Mouse (Mus musculus) neural tube, embryonic 13.5 days (tissue): ENCODE data around the gene Ckap2l. TPM values are rescaled to one million over a fixed set of nuclear protein-coding genes. Genes with fewer than 3 reads are reported as not detected.
A peak's percentile ranks its signal among the peaks of the same experiment; 100 is the strongest.

ENCODE experiments used
- ATAC-seq: fragments of 200-750 bp; cut with Nextera tagmentation; 2 replicates; pipeline ENCODE4 v1.8.0; 2017; ENCODE audit warnings: low read depth, mild to moderate bottlenecking, moderate TSS enrichment, moderate library complexity
- H3K27ac ChIP-seq: fragments of 300-500 bp; sonication (generic); replicated peaks from 2 replicates; pipeline ENCODE4 v1.5.1; 2015; ENCODE audit warnings: moderate library complexity, mild to moderate bottlenecking, inconsistent platforms
- H3K27me3 ChIP-seq: fragments of 300-500 bp; sonication (generic); 2 replicates; pipeline ENCODE4 v1.6.1; 2015; ENCODE audit warnings: mild to moderate bottlenecking, inconsistent platforms
- H3K36me3 ChIP-seq: fragments of 300-500 bp; sonication (generic); 2 replicates; pipeline ENCODE4 v1.6.1; 2015; ENCODE audit warnings: mild to moderate bottlenecking, inconsistent platforms
- H3K4me1 ChIP-seq: fragments of 300-500 bp; sonication (generic); replicated peaks from 2 replicates; pipeline ENCODE4 v1.6.1; 2015; ENCODE audit warnings: inconsistent platforms
- H3K4me2 ChIP-seq: fragments of 300-500 bp; sonication (generic); 2 replicates; pipeline ENCODE4 v1.6.1; 2015; ENCODE audit warnings: inconsistent platforms, mild to moderate bottlenecking, moderate library complexity
- H3K4me3 ChIP-seq: fragments of 300-500 bp; sonication (generic); 2 replicates; pipeline ENCODE4 v1.5.1; 2015; ENCODE audit warnings: mild to moderate bottlenecking, inconsistent platforms
- H3K9ac ChIP-seq: fragments of 300-500 bp; sonication (generic); 2 replicates; pipeline ENCODE4 v1.6.1; 2015; ENCODE audit warnings: moderate library complexity, mild to moderate bottlenecking, inconsistent platforms
- H3K9me3 ChIP-seq: fragments of 300-500 bp; sonication (generic); 2 replicates; pipeline ENCODE4 v1.6.1; 2016; ENCODE audit warnings: inconsistent platforms
- WGBS: fragments of 180-500 bp; shearing (Covaris S2); methylation state at CpG from one replicate; pipeline ENCODE4 v1.1.7; 2015; 5-methylcytosine and 5-hydroxymethylcytosine counted together
- polyA plus RNA-seq: library from polyadenylated mRNA; unstranded; fragments of >200 nt; fragmentation: Nextera tagmentation; extraction: Ambion mirVana; gene quantifications from 2 replicates; pipeline ENCODE4 v1.2.1, GENCODE M21; 2015

Gene Ckap2l
- polyA plus RNA-seq, 1 experiment from 2014 or later, result 10.0 TPM

DNA sequence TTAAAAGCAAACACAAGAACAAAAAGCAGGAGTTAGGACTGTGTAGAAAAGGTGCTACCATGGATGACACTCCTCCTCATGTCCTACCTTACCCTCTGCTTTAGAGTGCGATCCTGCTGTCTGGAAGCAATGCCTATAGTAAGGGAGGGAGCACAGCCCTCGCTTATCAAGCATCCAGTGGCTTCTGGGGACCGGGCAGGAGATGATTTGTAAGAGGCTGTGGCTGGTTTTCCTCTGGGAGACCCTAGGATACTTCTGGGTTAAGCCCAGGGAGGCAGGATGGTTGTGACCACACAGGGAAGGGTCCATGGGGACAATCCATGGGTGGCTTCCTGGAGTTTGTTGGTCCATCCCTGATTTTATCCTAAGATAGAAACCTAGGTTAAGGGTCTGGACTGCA is 36.4 kb downstream of the Ckap2l start:
- Histone ChIP-seq H3K27me3 (no peaks in the 10 kb centered on the region), H3K4me3 (no peak overlapping the region), H3K27ac (no peak overlapping the region), H3K9me3 (no peaks in the 10 kb centered on the region), H3K9ac (no peak overlapping the region), H3K4me2 (no peak overlapping the region), H3K4me1 (peaks cover 4% of the 10 kb centered on the region), H3K36me3 (no peaks in the 10 kb centered on the region)
- 72% methylated on average over 3 of the region's 3 CpGs for WGBS
- no peak for ATAC-seq

DNA sequence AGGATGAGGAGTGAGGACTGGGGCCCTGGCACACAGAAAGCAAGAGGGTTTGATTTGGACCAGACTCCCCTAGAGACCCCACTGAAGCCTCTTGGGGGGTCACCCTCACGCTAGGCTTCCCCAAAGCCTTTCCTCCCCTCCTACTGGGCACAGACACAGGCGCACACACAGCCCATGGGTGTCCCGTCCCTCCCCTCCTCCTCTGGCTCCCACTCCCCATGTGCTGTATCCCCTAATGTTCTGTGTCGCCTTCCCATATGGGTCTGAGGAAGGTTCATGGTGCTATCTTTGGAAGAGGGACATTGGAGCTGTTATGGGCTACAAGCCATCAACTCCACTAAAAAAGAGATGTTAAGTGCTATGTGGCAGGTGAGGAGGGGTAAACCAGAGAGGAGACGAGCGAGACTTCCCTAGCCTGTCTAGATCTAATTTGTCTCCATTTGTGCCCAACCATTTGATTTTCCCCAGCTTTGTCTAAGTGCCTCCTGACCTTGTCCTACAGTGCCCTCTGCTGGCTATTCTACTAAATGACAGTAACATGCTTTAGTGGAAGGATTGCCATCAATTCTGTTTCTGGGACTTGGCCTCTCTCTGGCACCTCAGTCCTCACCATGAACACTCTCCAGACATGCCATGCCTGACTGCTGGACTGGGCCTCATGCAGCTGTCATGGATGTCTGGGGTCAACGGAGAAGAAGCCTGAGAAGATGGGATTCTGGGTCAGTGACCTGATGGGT is 38.4 kb downstream of the Ckap2l start:
- 38% methylated on average over 7 of the region's 7 CpGs for WGBS

DNA sequence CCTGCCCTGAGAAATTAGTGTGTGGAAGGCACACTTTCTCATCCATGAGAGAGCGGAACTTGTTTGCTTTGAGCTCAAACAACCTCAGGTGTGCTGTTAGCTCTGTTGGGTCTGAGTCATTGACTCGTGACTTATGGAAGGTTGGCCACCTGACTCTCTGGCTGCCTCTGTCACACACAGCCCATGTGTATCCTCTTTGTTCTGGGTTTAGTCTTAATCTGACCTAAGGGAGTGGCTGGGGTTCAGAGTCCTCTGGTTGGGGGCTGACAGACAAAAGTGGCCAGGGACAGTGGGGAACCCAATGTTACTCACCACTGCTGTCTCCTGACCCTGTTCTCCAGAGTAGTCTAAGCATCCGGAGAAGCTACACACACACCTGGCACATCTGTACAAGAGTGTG is 39.0 kb downstream of the Ckap2l start:
- WGBS, result 93% methylated on average over 3 of the region's 3 CpGs
- Histone ChIP-seq H3K27me3 (no peaks in the 10 kb centered on the region), H3K9ac (no peak overlapping the region), H3K9me3 (no peaks in the 10 kb centered on the region), H3K4me2 (no peak overlapping the region), H3K4me3 (no peak overlapping the region), H3K4me1 (peaks cover 4% of the 10 kb centered on the region), H3K27ac (no peak overlapping the region), H3K36me3 (no peaks in the 10 kb centered on the region)
- ATAC-seq, result 0 out of 2 replicates have a peak, but pooled peaks have one; percentile 3

More for the DNA sequence above, 38.4 kb downstream of the Ckap2l start:
- H3K27me3 ChIP-seq, result no peaks in the 10 kb centered on the region
- ATAC-seq, result peak; percentile 90
- H3K4me2 ChIP-seq, result peak overlapping the region; percentile 34
- peaks cover 4% of the 10 kb centered on the region for H3K4me1 ChIP-seq
- H3K36me3 ChIP-seq, result no peaks in the 10 kb centered on the region
- no peak overlapping the region for H3K27ac ChIP-seq
- no peaks in the 10 kb centered on the region for H3K9me3 ChIP-seq
- H3K4me3 ChIP-seq, result no peak overlapping the region
- H3K9ac ChIP-seq, result peak overlapping the region; percentile 42; the same call in 1 of the 2 replicates

DNA sequence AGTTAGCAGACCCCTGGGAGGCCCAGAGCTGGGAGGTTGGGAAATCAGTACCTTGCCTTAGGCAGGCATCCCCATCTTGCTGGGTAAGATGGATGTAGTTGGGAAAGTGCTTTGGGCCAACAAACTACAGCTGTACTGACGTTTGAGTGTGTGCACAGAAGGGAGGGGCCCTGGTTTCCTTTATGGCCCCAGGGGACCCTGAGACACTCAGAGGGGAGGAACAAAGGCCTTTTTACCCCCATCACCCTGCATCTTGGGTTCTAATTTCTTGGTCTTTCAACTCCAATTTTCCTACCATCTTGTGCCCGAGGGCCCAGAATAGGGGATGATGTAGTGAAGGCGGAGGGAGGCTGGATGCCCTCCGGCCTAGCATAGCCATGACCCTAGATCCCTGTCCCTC is 41.0 kb downstream of the Ckap2l start:
- Histone ChIP-seq H3K9me3 (no peaks in the 10 kb centered on the region), H3K36me3 (no peaks in the 10 kb centered on the region), H3K4me2 (no peak overlapping the region), H3K27ac (no peak overlapping the region), H3K9ac (no peak overlapping the region), H3K4me3 (no peak overlapping the region), H3K4me1 (peaks cover 4% of the 10 kb centered on the region), H3K27me3 (no peaks in the 10 kb centered on the region)
- ATAC-seq, result no peak
- 60% methylated on average over 4 of the region's 4 CpGs for WGBS

DNA sequence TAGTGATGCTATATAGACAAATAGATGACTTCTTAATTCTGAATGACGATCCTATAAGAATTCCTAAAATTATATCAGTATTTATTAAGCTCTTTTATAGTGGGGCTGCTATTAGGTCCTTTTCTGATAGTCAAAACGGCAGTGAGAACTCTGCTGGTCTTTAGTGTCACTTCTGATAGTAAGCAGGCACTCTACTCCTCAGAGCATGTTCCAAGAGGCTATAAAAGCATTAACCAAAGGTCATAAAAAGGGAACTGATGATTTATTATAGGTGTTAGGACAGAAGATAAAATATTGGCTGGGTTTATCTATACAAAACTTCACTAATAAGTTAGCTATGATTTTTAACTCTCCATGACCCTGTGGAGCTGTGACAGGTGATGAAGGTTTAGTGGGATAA is 42.9 kb downstream of the Ckap2l start:
- Histone ChIP-seq H3K9ac (no peak overlapping the region), H3K4me2 (no peak overlapping the region), H3K27me3 (no peaks in the 10 kb centered on the region), H3K27ac (no peak overlapping the region), H3K36me3 (no peaks in the 10 kb centered on the region), H3K4me3 (no peak overlapping the region), H3K9me3 (no peaks in the 10 kb centered on the region), H3K4me1 (peaks cover 4% of the 10 kb centered on the region)
- no peak for ATAC-seq
- WGBS, result 65% methylated on average over 2 of the region's 2 CpGs

DNA sequence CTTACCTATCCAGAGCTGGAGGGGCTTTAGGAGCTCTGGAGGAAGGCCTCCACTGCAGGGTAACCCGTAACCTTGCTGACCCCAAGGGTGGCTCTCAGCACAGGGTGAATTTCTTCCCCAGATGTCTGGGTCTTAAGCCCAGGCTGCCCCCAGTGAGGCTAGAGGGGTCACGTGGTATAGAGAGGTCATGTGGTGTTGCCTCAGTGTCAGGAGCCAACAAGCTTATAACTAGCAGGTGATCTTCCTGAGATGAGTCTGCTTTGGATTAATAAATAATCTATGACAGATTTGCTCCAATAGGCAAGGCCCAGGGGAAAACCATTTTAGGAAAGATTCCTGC is 43.4 kb downstream of the Ckap2l start:
- H3K27me3 ChIP-seq, result no peaks in the 10 kb centered on the region
- no peak overlapping the region for H3K4me2 ChIP-seq
- H3K36me3 ChIP-seq, result no peaks in the 10 kb centered on the region
- peaks cover 3% of the 10 kb centered on the region for H3K4me1 ChIP-seq
- no peak overlapping the region for H3K27ac ChIP-seq
- ATAC-seq, result no peak
- H3K9ac ChIP-seq, result no peak overlapping the region
- 79% methylated on average over 2 of the region's 2 CpGs for WGBS
- no peak overlapping the region for H3K4me3 ChIP-seq
- no peaks in the 10 kb centered on the region for H3K9me3 ChIP-seq

DNA sequence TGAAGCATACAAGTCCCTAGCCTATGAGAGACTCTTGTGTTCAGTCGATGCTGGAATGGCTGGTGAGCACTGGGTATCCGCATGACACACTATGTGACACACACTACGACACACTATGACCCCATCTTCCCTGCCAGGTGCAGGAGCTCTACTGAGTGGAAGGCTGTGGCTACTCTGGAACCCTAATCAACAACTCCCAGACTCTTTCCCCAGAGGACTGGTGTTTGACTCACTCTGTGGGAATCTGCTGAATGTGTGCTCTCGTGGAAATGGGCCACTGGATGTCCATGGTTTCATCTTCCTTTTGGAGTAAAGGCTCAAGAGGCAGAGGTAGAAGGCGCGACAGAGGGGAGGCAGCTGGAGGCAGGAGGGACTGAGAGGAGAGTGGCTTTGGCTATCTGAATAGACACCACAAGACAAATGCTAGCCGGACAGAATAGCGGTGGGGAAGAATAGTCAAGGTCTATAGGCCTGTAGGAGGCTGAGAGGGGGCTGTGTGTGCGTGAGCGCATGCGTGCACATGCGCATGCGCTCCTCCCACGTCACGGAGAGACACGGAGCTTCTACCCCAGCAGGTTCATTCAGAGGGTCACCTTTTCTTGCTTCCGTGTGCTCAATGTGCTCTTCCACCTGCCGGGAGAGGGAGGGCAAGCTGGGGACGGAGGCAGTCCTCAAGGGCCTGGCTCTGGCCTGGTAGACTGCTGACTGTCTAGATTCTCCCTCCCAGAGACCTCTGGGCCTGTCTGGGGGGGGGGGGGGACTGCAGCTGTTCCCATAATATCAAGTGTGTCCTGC is 44.0 kb downstream of the Ckap2l start:
- no peak overlapping the region for H3K4me3 ChIP-seq
- no peak for ATAC-seq
- H3K4me1 ChIP-seq, result no peaks in the 10 kb centered on the region
- H3K4me2 ChIP-seq, result no peak overlapping the region
- H3K9ac ChIP-seq, result no peak overlapping the region
- 87% methylated on average over 19 of the region's 19 CpGs for WGBS
- H3K36me3 ChIP-seq, result no peaks in the 10 kb centered on the region
- H3K27ac ChIP-seq, result no peak overlapping the region
- H3K9me3 ChIP-seq, result no peaks in the 10 kb centered on the region
- no peaks in the 10 kb centered on the region for H3K27me3 ChIP-seq

DNA sequence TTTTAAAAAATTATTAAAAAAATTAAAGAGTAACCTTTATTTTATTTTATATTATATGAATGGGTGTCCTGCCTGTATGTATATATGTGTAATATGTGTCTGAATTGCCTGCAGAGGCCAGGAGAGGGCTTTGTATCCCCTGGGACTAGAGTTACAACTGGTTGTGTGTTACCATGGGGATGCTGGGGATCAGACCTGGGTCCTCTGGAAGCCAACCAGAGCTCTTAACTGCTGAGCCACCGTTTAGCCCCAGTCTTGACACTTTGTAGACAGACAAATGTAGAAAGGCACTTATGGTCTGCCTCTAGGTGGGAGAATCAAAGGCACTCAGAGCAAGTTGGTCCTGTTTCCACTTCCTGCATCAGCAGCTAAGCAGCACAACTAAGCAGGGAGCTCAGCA is 47.7 kb downstream of the Ckap2l start:
- no peak overlapping the region for H3K4me2 ChIP-seq
- ATAC-seq, result no peak
- H3K4me1 ChIP-seq, result no peaks in the 10 kb centered on the region
- no peak overlapping the region for H3K27ac ChIP-seq
- H3K9me3 ChIP-seq, result no peaks in the 10 kb centered on the region
- H3K36me3 ChIP-seq, result no peaks in the 10 kb centered on the region
- no peak overlapping the region for H3K4me3 ChIP-seq
- H3K27me3 ChIP-seq, result no peaks in the 10 kb centered on the region
- no peak overlapping the region for H3K9ac ChIP-seq
- WGBS, result 50% methylated on average over 1 of the region's 1 CpGs

DNA sequence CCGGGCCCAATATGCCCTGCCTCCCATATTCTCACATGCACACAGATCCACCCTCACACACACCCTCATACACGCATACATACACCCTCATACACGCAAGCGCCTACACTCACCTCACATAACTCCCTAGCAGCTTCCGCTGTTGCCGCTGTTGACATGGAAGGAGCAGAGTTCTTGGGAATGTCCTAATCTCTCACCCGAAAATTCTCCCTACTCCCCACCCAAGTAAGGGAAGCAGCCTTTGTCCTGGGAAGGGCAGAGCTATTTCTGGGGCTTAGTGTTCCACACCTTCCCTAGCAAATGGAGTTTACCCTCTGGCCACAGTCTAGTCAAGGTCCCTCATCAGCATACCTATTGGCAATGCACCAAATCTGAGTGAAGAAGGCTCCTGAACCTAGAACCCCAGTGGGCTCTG is 49.3 kb downstream of the Ckap2l start:
- WGBS, result 92% methylated on average over 7 of the region's 7 CpGs
- H3K9me3 ChIP-seq, result no peaks in the 10 kb centered on the region
- no peak for ATAC-seq
- no peaks in the 10 kb centered on the region for H3K36me3 ChIP-seq
- no peak overlapping the region for H3K27ac ChIP-seq
- H3K9ac ChIP-seq, result no peak overlapping the region
- H3K4me2 ChIP-seq, result no peak overlapping the region
- H3K27me3 ChIP-seq, result no peaks in the 10 kb centered on the region
- no peaks in the 10 kb centered on the region for H3K4me1 ChIP-seq
- H3K4me3 ChIP-seq, result no peak overlapping the region

DNA sequence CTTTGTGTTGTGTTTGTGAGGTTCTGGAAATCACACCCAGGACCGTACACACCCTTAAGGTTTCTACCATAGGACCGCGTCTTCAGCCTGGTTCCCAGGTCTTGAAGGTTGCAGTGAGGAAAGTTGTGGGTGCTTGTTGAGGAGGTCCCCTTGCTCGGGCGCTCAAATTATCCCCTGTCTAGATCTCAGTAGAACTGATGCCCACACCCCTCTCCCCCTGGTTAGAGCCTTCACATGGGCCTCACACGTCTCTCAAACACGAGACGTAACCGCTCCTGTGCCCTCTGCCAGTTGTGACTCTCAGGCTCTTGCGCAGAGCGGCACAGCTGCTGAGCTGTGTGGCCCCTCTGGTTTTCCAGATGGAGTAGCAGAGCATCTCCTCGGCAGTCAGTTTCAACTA is 50.1 kb downstream of the Ckap2l start:
- ATAC-seq, result no peak
- Histone ChIP-seq H3K36me3 (no peaks in the 10 kb centered on the region), H3K27me3 (no peaks in the 10 kb centered on the region), H3K27ac (no peak overlapping the region), H3K4me2 (no peak overlapping the region), H3K4me3 (no peak overlapping the region), H3K4me1 (no peaks in the 10 kb centered on the region), H3K9me3 (no peaks in the 10 kb centered on the region), H3K9ac (no peak overlapping the region)
- 93% methylated on average over 12 of the region's 12 CpGs for WGBS

DNA sequence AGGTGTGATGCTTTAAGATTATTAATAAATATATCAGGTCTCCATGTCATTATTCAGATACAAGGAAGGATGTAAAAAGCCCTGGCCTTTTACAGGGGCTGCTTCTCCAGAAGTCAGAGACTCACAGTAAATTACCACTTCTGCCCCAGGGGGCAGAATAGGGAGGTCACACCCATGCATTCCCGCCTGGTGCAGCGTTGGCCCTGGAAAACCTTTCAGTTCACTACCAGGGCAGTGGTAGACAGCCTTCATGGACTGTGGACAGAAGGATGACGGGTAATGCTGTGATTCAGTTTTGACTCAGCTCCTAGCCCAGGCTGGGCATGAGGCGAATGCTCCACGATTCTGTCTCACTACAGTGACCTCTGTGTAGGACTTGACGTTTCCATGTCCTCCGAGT is 50.6 kb downstream of the Ckap2l start:
- no peaks in the 10 kb centered on the region for H3K27me3 ChIP-seq
- H3K9ac ChIP-seq, result no peak overlapping the region
- H3K4me2 ChIP-seq, result no peak overlapping the region
- WGBS, result 74% methylated on average over 7 of the region's 7 CpGs
- H3K4me1 ChIP-seq, result no peaks in the 10 kb centered on the region
- no peak overlapping the region for H3K27ac ChIP-seq
- no peaks in the 10 kb centered on the region for H3K36me3 ChIP-seq
- no peak for ATAC-seq
- no peaks in the 10 kb centered on the region for H3K9me3 ChIP-seq
- no peak overlapping the region for H3K4me3 ChIP-seq

DNA sequence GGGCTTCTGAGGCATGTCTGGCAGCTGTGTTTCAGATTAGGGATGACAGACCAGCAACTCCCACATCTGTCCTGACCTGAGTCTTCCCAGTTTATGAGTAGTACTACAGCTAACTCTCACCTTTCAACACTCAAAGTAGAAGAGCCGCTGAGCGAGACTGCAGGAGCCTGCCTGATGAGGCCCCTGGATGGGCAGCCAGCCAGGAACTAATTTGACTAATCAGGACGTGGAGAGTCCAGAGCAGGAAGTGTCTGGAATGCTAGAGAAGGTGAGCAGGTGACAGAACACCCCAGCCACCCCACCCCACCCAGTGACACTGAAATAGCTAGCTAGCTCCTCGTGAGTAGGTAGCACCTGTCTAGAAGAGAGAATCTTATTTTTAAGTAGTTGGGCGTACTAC is 51.4 kb downstream of the Ckap2l start:
- H3K27me3 ChIP-seq, result no peaks in the 10 kb centered on the region
- WGBS, result 64% methylated on average over 5 of the region's 5 CpGs

More for the DNA sequence above, 51.4 kb downstream of the Ckap2l start:
- Histone ChIP-seq H3K27ac (no peak overlapping the region), H3K4me2 (no peak overlapping the region), H3K36me3 (no peaks in the 10 kb centered on the region), H3K4me3 (no peak overlapping the region), H3K4me1 (no peaks in the 10 kb centered on the region), H3K9ac (no peak overlapping the region), H3K9me3 (no peaks in the 10 kb centered on the region)
- no peak for ATAC-seq
